Mouse (Mus musculus) lung, adult 2 months (tissue): ENCODE results near the gene Heatr1. TPM values are rescaled to one million over a fixed set of nuclear protein-coding genes. Genes with fewer than 3 reads are reported as not detected.
"Not testable (repeated sequence)": the region's sequence is repeated elsewhere in the genome, so short reads cannot be mapped to it uniquely, and the experiment has no call there.

ENCODE experiments used
- DNase-seq: peaks from one replicate; pipeline ENCODE4 v3.0.0; 2022
- H3K4me1 ChIP-seq: fragments of 200-500 bp; 2 replicates; pipeline ENCODE4 v1.6.1; 2011; ENCODE audit warnings: low read length; ENCODE audit not compliant: control insufficient read depth, insufficient read depth
- H3K4me3 ChIP-seq: fragments of 200-500 bp; replicated peaks from 2 replicates; pipeline ENCODE3; 2011; ENCODE audit warnings: low read depth, mild to moderate bottlenecking, control low read depth, low read length; ENCODE audit errors: extremely low read depth
- CTCF ChIP-seq: fragments of 200-500 bp; IDR thresholded peaks from 2 replicates; pipeline ENCODE4 v1.5.1; 2011; ENCODE audit warnings: mild to moderate bottlenecking, low read length, control low read depth; ENCODE audit not compliant: insufficient read depth
- POLR2A ChIP-seq: fragments of 200-500 bp; IDR thresholded peaks from 2 replicates; pipeline ENCODE4 v1.6.1; 2011; ENCODE audit warnings: low read depth, mild to moderate bottlenecking, control low read depth, low read length, borderline replicate concordance; ENCODE audit errors: extremely low read depth
- WGBS: fragments of 180-500 bp; shearing (Covaris S2); methylation state at CpG from one replicate; pipeline ENCODE4 v1.1.7; 2018; 5-methylcytosine and 5-hydroxymethylcytosine counted together
- polyA plus RNA-seq: library from polyadenylated mRNA; depleted of rRNA; stranded (reverse); fragments of >200 nt; gene quantifications from 2 replicates; pipeline ENCODE4 v1.2.3, GENCODE M21; 2012

Heatr1 gene
- polyA plus RNA-seq, 1 experiment, result 23.5 TPM

- no peak overlapping the region for H3K4me3 ChIP-seq
- peak; percentile 16 for DNase-seq
- peaks cover 2% of the 10 kb centered on the region; the same call in 1 of the 2 replicates for H3K4me1 ChIP-seq
- no peak for TF ChIP-seq CTCF
- TF ChIP-seq POLR2A, result no peak
- 47% methylated on average over 2 of the region's 2 CpGs for WGBS
These were observed 47.3 kb downstream of the Heatr1 start for GRCm38 (mm10) chr13:12442008-12442587.

- Histone ChIP-seq H3K4me1 (no peaks in the 10 kb centered on the region), H3K4me3 (no peak overlapping the region)
- WGBS, result 94% methylated on average over 14 of the region's 14 CpGs
- TF ChIP-seq POLR2A (no peak), CTCF (no peak)
- no peak for DNase-seq
These were observed 58.3 kb downstream of the Heatr1 start for GRCm38 (mm10) chr13:12453150-12453549.

- WGBS, result 82% methylated on average over 7 of the region's 7 CpGs
- no peak for DNase-seq
- TF ChIP-seq CTCF, result no peak
- TF ChIP-seq POLR2A, result no peak
These were observed 60.0 kb downstream of the Heatr1 start for GRCm38 (mm10) chr13:12454686-12455390.

GRCm38 (mm10) chr13:12456711-12457110 is 61.9 kb downstream of the Heatr1 start:
- TF ChIP-seq POLR2A (no peak), CTCF (no peak)
- Histone ChIP-seq H3K4me3 (no peak overlapping the region), H3K4me1 (peaks cover 6% of the 10 kb centered on the region; the same call in 1 of the 2 replicates)
- WGBS, result 86% methylated on average over 7 of the region's 7 CpGs
- no peak for DNase-seq

More at GRCm38 (mm10) chr13:12454686-12455390, 60.0 kb downstream of the Heatr1 start:
- H3K4me1 ChIP-seq, result peaks cover 3% of the 10 kb centered on the region; the same call in 1 of the 2 replicates
- H3K4me3 ChIP-seq, result no peak overlapping the region

GRCm38 (mm10) chr13:12460443-12460842 is 65.6 kb downstream of the Heatr1 start:
- DNase-seq, result peak; percentile 31

GRCm38 (mm10) chr13:12460881-12461729 is 66.3 kb downstream of the Heatr1 start:
- DNase-seq, result peak; percentile 94
- under 1% methylated on average over 59 of the region's 59 CpGs for WGBS
- Histone ChIP-seq H3K4me3 (peak overlapping the region; percentile 99), H3K4me1 (peaks cover 8% of the 10 kb centered on the region; the same call in 1 of the 2 replicates)
- TF ChIP-seq CTCF (no peak), POLR2A (peak; percentile 81; the same call in 1 of the 2 replicates)

More at GRCm38 (mm10) chr13:12460443-12460842, 65.6 kb downstream of the Heatr1 start:
- peaks cover 8% of the 10 kb centered on the region; the same call in 1 of the 2 replicates for H3K4me1 ChIP-seq
- H3K4me3 ChIP-seq, result peak overlapping the region; percentile 99
- TF ChIP-seq CTCF, result no peak
- 0 out of 2 replicates have a peak, but pooled peaks have one; percentile 5 for TF ChIP-seq POLR2A
- WGBS, result 1% methylated on average over 8 of the region's 8 CpGs

GRCm38 (mm10) chr13:12461730-12462119 is 66.9 kb downstream of the Heatr1 start:
- 2% methylated on average over 7 of the region's 7 CpGs for WGBS
- TF ChIP-seq CTCF (no peak), POLR2A (no peak)
- H3K4me3 ChIP-seq, result peak overlapping the region; percentile 99
- DNase-seq, result no peak
- peaks cover 8% of the 10 kb centered on the region; the same call in 1 of the 2 replicates for H3K4me1 ChIP-seq

GRCm38 (mm10) chr13:12462623-12463022 is 67.8 kb downstream of the Heatr1 start:
- no peak for TF ChIP-seq CTCF
- TF ChIP-seq POLR2A, result no peak
- 67% methylated on average over 4 of the region's 4 CpGs for WGBS
- peaks cover 8% of the 10 kb centered on the region; the same call in 1 of the 2 replicates for H3K4me1 ChIP-seq
- H3K4me3 ChIP-seq, result no peak overlapping the region
- DNase-seq, result no peak

GRCm38 (mm10) chr13:12464159-12464558 is 69.3 kb downstream of the Heatr1 start:
- not testable (repeated sequence) for DNase-seq

More at GRCm38 (mm10) chr13:12464159-12464558, 69.3 kb downstream of the Heatr1 start:
- WGBS, result 79% methylated on average over 6 of the region's 6 CpGs
- H3K4me3 ChIP-seq, H3K4me1 ChIP-seq: not testable (repeated sequence)
